Mouse (Mus musculus): ENCODE results near the gene Zfp664. TPM values are rescaled to one million over a fixed set of nuclear protein-coding genes. Genes with fewer than 3 reads are reported as not detected.

Zfp664 gene
- polyA plus RNA-seq, 1 experiment from 2014 or later: 79.5 TPM

GRCm38 (mm10) chr5:124943181-124943792 lies 80.8 kb downstream of the Zfp664 start:
- Histone ChIP-seq H3K4me1 (ENCODE audit: insufficient read depth, low read depth, low read length) (no peaks in the 10 kb centered on the region; the same call in 1 of the 2 replicates), H3K9me3 (ENCODE audit: low read length) (no peaks in the 10 kb centered on the region), H3K36me3 (ENCODE audit: insufficient read depth, low read length) (no peaks in the 10 kb centered on the region), H3K4me2 (replicated peaks; ENCODE audit: low read depth, low read length) (no peak overlapping the region), H3K27me3 (replicated peaks; ENCODE audit: insufficient read depth, low read length) (no peaks in the 10 kb centered on the region), H3K27ac (ENCODE audit: low read length) (no peak overlapping the region), H3K4me3 (ENCODE audit: low read depth, low read length) (no peak overlapping the region), H3K9ac (replicated peaks; ENCODE audit: low read depth) (no peak overlapping the region)
- ATAC-seq: 0 out of 2 replicates have a peak, but pooled peaks have one; percentile 11
- TF ChIP-seq EP300 (IDR thresholded peaks at IDR 0.05): no peak
- no peak for TF ChIP-seq CTCF (IDR thresholded peaks at IDR 0.05)
- no peak for DNase-seq (ENCODE audit: low spot score)
- WGBS: 86% methylated on average over 12 of the region's 12 CpGs

- no peak overlapping the region for H3K4me2 ChIP-seq (replicated peaks; ENCODE audit: low read depth, low read length)
- H3K27me3 ChIP-seq (replicated peaks; ENCODE audit: insufficient read depth, low read length): no peaks in the 10 kb centered on the region
- H3K4me3 ChIP-seq (ENCODE audit: low read depth, low read length): no peak overlapping the region
- no peak overlapping the region for H3K9ac ChIP-seq (replicated peaks; ENCODE audit: low read depth)
- peak; percentile 69 for DNase-seq (ENCODE audit: low spot score)
- 38% methylated on average over 12 of the region's 12 CpGs for WGBS
- ATAC-seq: peak; percentile 70
- no peaks in the 10 kb centered on the region; the same call in 1 of the 2 replicates for H3K4me1 ChIP-seq (ENCODE audit: insufficient read depth, low read depth, low read length)
- no peaks in the 10 kb centered on the region for H3K9me3 ChIP-seq (ENCODE audit: low read length)
- H3K27ac ChIP-seq (ENCODE audit: low read length): no peak overlapping the region
- peak; percentile 92 for TF ChIP-seq CTCF (IDR thresholded peaks at IDR 0.05)
- no peak for TF ChIP-seq EP300 (IDR thresholded peaks at IDR 0.05)
- H3K36me3 ChIP-seq (ENCODE audit: insufficient read depth, low read length): no peaks in the 10 kb centered on the region
These were observed 81.4 kb downstream of the Zfp664 start for GRCm38 (mm10) chr5:124943793-124944383.

- Histone ChIP-seq H3K9me3 (ENCODE audit: low read length) (no peaks in the 10 kb centered on the region), H3K27ac (ENCODE audit: low read length) (no peak overlapping the region), H3K9ac (replicated peaks; ENCODE audit: low read depth) (no peak overlapping the region), H3K4me3 (ENCODE audit: low read depth, low read length) (no peak overlapping the region), H3K4me2 (replicated peaks; ENCODE audit: low read depth, low read length) (no peak overlapping the region), H3K36me3 (ENCODE audit: insufficient read depth, low read length) (no peaks in the 10 kb centered on the region), H3K27me3 (replicated peaks; ENCODE audit: insufficient read depth, low read length) (no peaks in the 10 kb centered on the region), H3K4me1 (ENCODE audit: insufficient read depth, low read depth, low read length) (no peaks in the 10 kb centered on the region; the same call in 1 of the 2 replicates)
- TF ChIP-seq CTCF (IDR thresholded peaks at IDR 0.05) (no peak), EP300 (IDR thresholded peaks at IDR 0.05) (no peak)
- WGBS: 57% methylated on average over 10 of the region's 10 CpGs
- ATAC-seq (no peak), DNase-seq (ENCODE audit: low spot score) (no peak)
These were observed 81.9 kb downstream of the Zfp664 start for GRCm38 (mm10) chr5:124944384-124944783.

- Histone ChIP-seq H3K27ac (ENCODE audit: low read length) (no peak overlapping the region), H3K4me2 (replicated peaks; ENCODE audit: low read depth, low read length) (no peak overlapping the region), H3K4me1 (ENCODE audit: insufficient read depth, low read depth, low read length) (no peaks in the 10 kb centered on the region; the same call in 1 of the 2 replicates), H3K9ac (replicated peaks; ENCODE audit: low read depth) (no peak overlapping the region), H3K9me3 (ENCODE audit: low read length) (no peaks in the 10 kb centered on the region), H3K27me3 (replicated peaks; ENCODE audit: insufficient read depth, low read length) (no peaks in the 10 kb centered on the region), H3K4me3 (ENCODE audit: low read depth, low read length) (no peak overlapping the region), H3K36me3 (ENCODE audit: insufficient read depth, low read length) (no peaks in the 10 kb centered on the region)
- DNase-seq (ENCODE audit: low spot score) (no peak), ATAC-seq (no peak)
- WGBS: 77% methylated on average over 4 of the region's 4 CpGs
- TF ChIP-seq CTCF (IDR thresholded peaks at IDR 0.05): no peak
- TF ChIP-seq EP300 (IDR thresholded peaks at IDR 0.05): no peak
These were observed 82.6 kb downstream of the Zfp664 start for GRCm38 (mm10) chr5:124945046-124945445.

- TF ChIP-seq CTCF (IDR thresholded peaks at IDR 0.05) (no peak), EP300 (IDR thresholded peaks at IDR 0.05) (no peak)
- DNase-seq (ENCODE audit: low spot score) (no peak), ATAC-seq (no peak)
- H3K9ac ChIP-seq (replicated peaks; ENCODE audit: low read depth): no peak overlapping the region
- no peaks in the 10 kb centered on the region for H3K36me3 ChIP-seq (ENCODE audit: insufficient read depth, low read length)
- WGBS: 55% methylated on average over 13 of the region's 13 CpGs
- H3K27me3 ChIP-seq (replicated peaks; ENCODE audit: insufficient read depth, low read length): no peaks in the 10 kb centered on the region
- no peaks in the 10 kb centered on the region for H3K9me3 ChIP-seq (ENCODE audit: low read length)
- no peak overlapping the region for H3K4me2 ChIP-seq (replicated peaks; ENCODE audit: low read depth, low read length)
- no peak overlapping the region for H3K4me3 ChIP-seq (ENCODE audit: low read depth, low read length)
- no peaks in the 10 kb centered on the region for H3K4me1 ChIP-seq (ENCODE audit: insufficient read depth, low read depth, low read length)
- H3K27ac ChIP-seq (ENCODE audit: low read length): no peak overlapping the region
These were observed 88.3 kb downstream of the Zfp664 start for GRCm38 (mm10) chr5:124950623-124951278.

- Histone ChIP-seq H3K36me3 (ENCODE audit: insufficient read depth, low read length) (no peaks in the 10 kb centered on the region), H3K27me3 (replicated peaks; ENCODE audit: insufficient read depth, low read length) (no peaks in the 10 kb centered on the region), H3K4me2 (replicated peaks; ENCODE audit: low read depth, low read length) (no peak overlapping the region), H3K4me1 (ENCODE audit: insufficient read depth, low read depth, low read length) (no peaks in the 10 kb centered on the region), H3K9me3 (ENCODE audit: low read length) (no peaks in the 10 kb centered on the region), H3K9ac (replicated peaks; ENCODE audit: low read depth) (no peak overlapping the region), H3K27ac (ENCODE audit: low read length) (no peak overlapping the region), H3K4me3 (ENCODE audit: low read depth, low read length) (no peak overlapping the region)
- 76% methylated on average over 17 of the region's 17 CpGs for WGBS
- ATAC-seq (no peak), DNase-seq (ENCODE audit: low spot score) (no peak)
- TF ChIP-seq CTCF (IDR thresholded peaks at IDR 0.05) (no peak), EP300 (IDR thresholded peaks at IDR 0.05) (no peak)
These were observed 88.8 kb downstream of the Zfp664 start for GRCm38 (mm10) chr5:124951333-124951732.

Other genes starting within 250 kb of the Zfp664 start
- gene Atp6v0a2, start 234.1 kb upstream of the Zfp664 start, polyA plus RNA-seq (2015; fragmentation: Nextera tagmentation; extraction: Ambion mirVana): 23.8 and 26.8 TPM in 2 replicates
- gene Dnah10, start 137.6 kb upstream of the Zfp664 start, polyA plus RNA-seq (2015; fragmentation: Nextera tagmentation; extraction: Ambion mirVana): 0.95 and 1.0 TPM in 2 replicates
- 9.8 and 10.7 TPM in 2 replicates for gene Ccdc92, start 267 bp upstream of the Zfp664 start, polyA plus RNA-seq (2015; fragmentation: Nextera tagmentation; extraction: Ambion mirVana)
- 15.6 and 17.1 TPM in 2 replicates for gene Rflna, start 140.5 kb downstream of the Zfp664 start, polyA plus RNA-seq (2015; fragmentation: Nextera tagmentation; extraction: Ambion mirVana)